Mouse (Mus musculus): ENCODE measurements around the gene Vstm4. TPM values are rescaled to one million over a fixed set of nuclear protein-coding genes. Genes with fewer than 3 reads are reported as not detected.

Vstm4 gene
- total and polyA plus RNA-seq, 3 experiments = not detected

DNA sequence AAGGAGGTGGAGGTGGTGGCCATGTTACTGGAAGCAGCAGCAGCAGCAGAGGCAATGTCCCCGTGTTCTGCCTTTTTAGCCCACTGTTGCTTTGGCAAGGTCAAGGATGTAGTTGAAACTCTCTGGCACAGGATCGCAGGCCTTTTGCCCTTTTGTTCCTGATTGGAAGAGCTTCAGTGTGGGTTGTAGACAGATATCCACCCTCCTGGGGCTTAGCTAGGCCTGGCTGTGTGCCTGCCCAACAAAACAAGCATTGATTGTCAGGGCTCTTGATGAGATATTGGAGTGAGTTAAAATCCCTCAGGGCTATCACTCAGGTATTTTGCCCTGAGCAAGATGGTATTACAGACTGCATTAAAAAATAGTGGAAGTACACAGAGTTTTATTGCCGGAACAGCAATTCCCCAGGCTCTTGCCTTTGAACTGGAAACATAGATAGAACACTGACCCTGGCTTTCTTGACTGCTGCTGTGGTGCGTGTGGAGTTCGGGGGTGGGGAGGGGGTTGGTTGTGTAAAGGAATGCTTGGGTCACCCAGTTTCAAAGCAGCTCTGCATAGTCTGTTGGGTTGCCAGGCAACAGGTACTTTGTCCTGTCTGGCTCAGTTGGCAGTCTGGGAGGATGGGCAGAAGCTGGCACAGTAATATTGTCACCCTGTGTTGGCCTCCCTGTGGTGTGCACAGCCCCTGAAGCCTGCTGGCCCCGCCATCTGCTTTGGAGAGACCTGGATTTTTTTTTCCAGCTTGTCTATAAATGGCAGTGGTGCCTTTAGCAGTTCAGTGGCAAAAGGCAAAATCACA, 32.5 kb downstream of the Vstm4 start:
- in situ Hi-C loops (cut with MboI; ENCODE audit: low pct_ligation_motif_present, low pct_unique_long_range_greater_than_20kb, low sequenced_read_pairs) = no loop called here
- Histone ChIP-seq H3K27me3 (replicated peaks) (peaks cover 18% of the 10 kb centered on the region), H3K79me2 (replicated peaks; ENCODE audit: control insufficient read depth, extremely low read depth, insufficient read depth, poor library complexity, severe bottlenecking) (no peaks in the 10 kb centered on the region), H3K27ac (ENCODE audit: insufficient read depth, low read depth) (no peak overlapping the region), H3K4me3 (replicated peaks in 1 of 3; ENCODE audit: low read depth in 2 of 3, low read length in 2 of 3, poor library complexity in 1 of 3) (no peak overlapping the region), H3K4me2 (ENCODE audit: insufficient read depth, low read depth, poor library complexity, severe bottlenecking) (no peak overlapping the region), H3K9ac (ENCODE audit: insufficient read depth, low read depth) (no peak overlapping the region), H3K9me3 (replicated peaks; ENCODE audit: low read length) (no peaks in the 10 kb centered on the region), H3K36me3 (replicated peaks in 1 of 2; ENCODE audit: control insufficient read depth in 1 of 2, insufficient read depth in 1 of 2, low read length in 1 of 2) (no peaks in the 10 kb centered on the region), H3K4me1 (ENCODE audit: control insufficient read depth in 1 of 2, insufficient read depth in 2 of 2) (no peaks in the 10 kb centered on the region)
- no peak for TF ChIP-seq MEF2A (IDR thresholded peaks at IDR 0.05; ENCODE audit: borderline replicate concordance, low read depth, low read length)
- no peak for TF ChIP-seq RCOR1 (conservative IDR thresholded peaks at IDR 0.05; ENCODE audit: low read depth, low read length)
- no peak for TF ChIP-seq POLR2A (IDR thresholded peaks at IDR 0.05; ENCODE audit: low read depth, low read length)
- TF ChIP-seq BHLHE40 (IDR thresholded peaks at IDR 0.05; ENCODE audit: low read depth, low read length) = no peak
- TF ChIP-seq MAFK (IDR thresholded peaks at IDR 0.05; ENCODE audit: insufficient replicate concordance, low read length) = no peak
- TF ChIP-seq SMC3 (IDR thresholded peaks at IDR 0.05; ENCODE audit: low read depth, low read length) = no peak
- TF ChIP-seq ELF1 (IDR thresholded peaks at IDR 0.05; ENCODE audit: low read depth, low read length) = no peak
- TF ChIP-seq TBP (conservative IDR thresholded peaks at IDR 0.05; ENCODE audit: low read depth, low read length) = no peak
- TF ChIP-seq CHD2 (IDR thresholded peaks at IDR 0.05; ENCODE audit: low read length) = no peak
- no peak for TF ChIP-seq MAZ (IDR thresholded peaks at IDR 0.05; ENCODE audit: low read depth, low read length)
- no peak for TF ChIP-seq EP300 (IDR thresholded peaks at IDR 0.05; ENCODE audit: low read length)
- no peak for TF ChIP-seq CHD1 (IDR thresholded peaks at IDR 0.05; ENCODE audit: low read depth, low read length)
- TF ChIP-seq NRF1 (IDR thresholded peaks at IDR 0.05; ENCODE audit: low read depth, low read length) = no peak
- no peak for TF ChIP-seq ZNF384 (IDR thresholded peaks at IDR 0.05; ENCODE audit: low read depth, low read length)
- no peak for TF ChIP-seq NELFE (IDR thresholded peaks at IDR 0.05; ENCODE audit: low read depth, low read length)
- TF ChIP-seq ZC3H11A (IDR thresholded peaks at IDR 0.05; ENCODE audit: low read depth, low read length) = no peak
- TF ChIP-seq TCF12 (IDR thresholded peaks at IDR 0.05; ENCODE audit: low read depth, low read length) = no peak
- TF ChIP-seq JUND (conservative IDR thresholded peaks at IDR 0.05; ENCODE audit: low read depth, low read length) = no peak
- no peak for TF ChIP-seq UBTF (IDR thresholded peaks at IDR 0.05; ENCODE audit: low read depth, low read length)
- no peak for TF ChIP-seq ETS1 (conservative IDR thresholded peaks at IDR 0.05; ENCODE audit: low read depth, low read length)
- dilution Hi-C loops (cut with MboI; ENCODE audit: extremely low pct_ligation_motif_present, extremely low pct_unique_long_range_greater_than_20kb, low sequenced_read_pairs) = no loop called here
- no peak for DNase-seq (ENCODE audit: extremely low read depth)

DNA sequence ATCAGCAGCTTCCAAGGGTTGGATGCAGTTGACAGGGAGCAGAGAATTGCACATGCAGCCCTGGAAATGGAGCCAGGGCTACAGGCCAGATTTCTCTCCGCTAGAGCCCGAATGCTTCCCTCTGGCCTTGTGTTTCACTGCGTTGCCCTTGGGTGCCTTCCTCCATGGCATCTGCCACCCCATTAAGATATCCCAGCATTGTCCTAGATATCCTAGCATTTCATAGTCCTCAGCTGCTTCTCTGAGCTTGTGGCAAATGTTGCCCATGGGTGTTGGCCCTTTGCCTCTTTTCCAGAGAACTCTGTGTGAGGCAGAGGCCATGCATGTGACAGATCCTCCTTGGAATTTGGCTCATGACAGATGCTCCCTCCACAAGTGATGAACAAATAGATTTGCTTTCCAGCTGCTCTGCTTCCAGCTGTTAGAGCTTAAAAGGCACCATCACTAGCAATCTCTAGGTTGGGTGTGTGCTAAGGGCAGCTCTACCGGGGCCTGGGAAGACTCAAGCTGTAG, 37.8 kb downstream of the Vstm4 start:
- H3K79me2 ChIP-seq (replicated peaks; ENCODE audit: control insufficient read depth, extremely low read depth, insufficient read depth, poor library complexity, severe bottlenecking) = no peaks in the 10 kb centered on the region
- peaks cover 28% of the 10 kb centered on the region for H3K27me3 ChIP-seq (replicated peaks)
- H3K4me3 ChIP-seq (replicated peaks in 1 of 3; ENCODE audit: low read depth in 2 of 3, low read length in 2 of 3, poor library complexity in 1 of 3) = no peak overlapping the region
- H3K27ac ChIP-seq (ENCODE audit: insufficient read depth, low read depth) = no peak overlapping the region
- dilution Hi-C loops (cut with MboI; ENCODE audit: extremely low pct_ligation_motif_present, extremely low pct_unique_long_range_greater_than_20kb, low sequenced_read_pairs) = no loop called here
- peaks cover 0 to 4% of the 10 kb centered on the region in 2 experiments; a peak in 1 of 4 replicates for H3K4me1 ChIP-seq (ENCODE audit: control insufficient read depth in 1 of 2, insufficient read depth in 2 of 2)
- in situ Hi-C loops (cut with MboI; ENCODE audit: low pct_ligation_motif_present, low pct_unique_long_range_greater_than_20kb, low sequenced_read_pairs) = no loop called here
- H3K36me3 ChIP-seq (replicated peaks in 1 of 2; ENCODE audit: control insufficient read depth in 1 of 2, insufficient read depth in 1 of 2, low read length in 1 of 2) = no peaks in the 10 kb centered on the region
- no peaks in the 10 kb centered on the region for H3K9me3 ChIP-seq (replicated peaks; ENCODE audit: low read length)
- H3K9ac ChIP-seq (ENCODE audit: insufficient read depth, low read depth) = no peak overlapping the region
- TF ChIP-seq RAD21 (IDR thresholded peaks at IDR 0.05; ENCODE audit: low read depth, low read length) (no peak), CHD2 (IDR thresholded peaks at IDR 0.05; ENCODE audit: low read length) (no peak)
- DNase-seq (ENCODE audit: extremely low read depth) = no peak
- no peak overlapping the region for H3K4me2 ChIP-seq (ENCODE audit: insufficient read depth, low read depth, poor library complexity, severe bottlenecking)

All from CH12.LX (cell line).